Mouse (Mus musculus) cerebellum, postnatal 4 days (tissue): ENCODE data around the gene Art3.

ENCODE experiments used
- DNase-seq, 2 experiments: peaks; one replicate each; pipeline ENCODE4 v3.0.0; 2022; ENCODE audit warnings: low spot score in 2 of 2, mixed read lengths in 1 of 2

Gene Art3

GRCm38 (mm10) chr5:92413271-92413981 is 81.8 kb downstream of the Art3 start:
- no peak for DNase-seq

- no peak for DNase-seq
Measured at GRCm38 (mm10) chr5:92413982-92414375, 82.4 kb downstream of the Art3 start.

- DNase-seq = no peak
Measured at GRCm38 (mm10) chr5:92424126-92424525, 92.5 kb downstream of the Art3 start.

DNA sequence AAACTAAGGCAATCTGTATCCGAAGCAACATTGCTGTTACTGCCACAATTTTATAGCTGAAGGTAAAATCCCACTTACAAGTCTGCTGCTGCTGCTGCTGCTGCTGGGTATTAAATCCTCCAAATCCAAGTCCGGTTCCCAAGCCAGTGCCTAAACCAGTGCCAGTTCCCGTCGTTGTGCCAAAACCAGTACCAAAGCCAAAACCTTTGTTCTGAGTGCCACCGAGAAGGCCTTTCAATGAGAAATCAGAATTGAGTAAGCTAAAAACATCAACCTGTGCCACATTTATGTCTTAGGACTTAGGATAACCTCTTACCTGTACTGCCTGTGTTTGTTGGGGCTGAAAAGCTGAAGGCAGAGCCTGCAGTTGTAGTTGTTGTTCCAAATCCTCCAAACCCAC is 99.1 kb downstream of the Art3 start:
- no peak for DNase-seq

- no peak for DNase-seq
Measured at GRCm38 (mm10) chr5:92431611-92432010, 100.0 kb downstream of the Art3 start.

GRCm38 (mm10) chr5:92434070-92434469 is 102.4 kb downstream of the Art3 start:
- DNase-seq = no peak

DNA sequence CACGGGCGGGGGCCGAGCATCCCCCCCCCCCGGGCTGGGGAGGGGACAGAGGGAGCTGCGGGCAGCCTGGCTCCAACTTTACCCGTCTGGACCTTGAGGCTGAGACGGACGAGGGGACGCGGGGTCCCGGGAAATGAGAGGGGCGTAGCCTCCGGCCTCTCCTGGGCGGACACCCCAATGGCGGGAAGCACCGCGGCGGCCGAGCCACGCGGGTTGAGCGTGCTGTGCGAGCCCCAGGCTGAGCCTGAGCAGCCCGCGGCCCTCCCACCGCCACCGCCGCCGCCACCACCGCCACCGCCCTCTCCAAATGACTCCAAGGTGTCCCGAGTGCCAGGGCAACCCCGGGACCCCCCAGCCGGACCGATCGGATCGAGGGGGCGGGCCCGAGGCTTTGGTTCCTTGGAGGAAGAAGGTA is 103.0 kb downstream of the Art3 start:
- peak in 1 of 2 experiments; percentile 22 for DNase-seq

- DNase-seq = peak; percentile 80 to 92
Measured at GRCm38 (mm10) chr5:92435025-92435584, 103.5 kb downstream of the Art3 start, which contains the start of gene Nup54. Nup54 (minus strand) TSS chr5:92435219.

- no peak for DNase-seq
Measured at GRCm38 (mm10) chr5:92438540-92438939, 106.9 kb downstream of the Art3 start.

GRCm38 (mm10) chr5:92441494-92441893 is 109.9 kb downstream of the Art3 start:
- no peak for DNase-seq

- DNase-seq = no peak
Measured at GRCm38 (mm10) chr5:92442914-92443313, 111.3 kb downstream of the Art3 start.

GRCm38 (mm10) chr5:92445016-92445415 is 113.4 kb downstream of the Art3 start:
- DNase-seq = no peak

GRCm38 (mm10) chr5:92446736-92447135 is 115.1 kb downstream of the Art3 start:
- no peak for DNase-seq

DNA sequence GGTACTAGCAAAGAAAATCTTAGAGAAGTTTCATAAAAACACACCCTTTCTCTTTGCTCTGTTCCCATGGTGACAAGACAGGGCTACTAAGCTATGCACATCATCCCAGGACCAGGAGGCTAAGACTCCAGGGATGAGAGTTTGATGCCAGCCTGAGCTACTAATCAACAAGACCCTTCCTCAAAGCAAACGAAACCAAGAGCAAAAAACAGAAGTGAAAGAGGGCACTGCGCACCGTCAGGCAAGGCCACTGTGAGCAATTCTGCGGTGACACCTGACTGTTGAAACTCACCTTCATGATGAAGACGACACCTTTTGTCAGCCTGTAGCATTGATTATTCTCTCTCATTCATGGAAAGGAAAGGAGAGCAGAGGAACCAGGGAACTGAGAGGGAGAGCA is 121.2 kb downstream of the Art3 start:
- DNase-seq = no peak

GRCm38 (mm10) chr5:92457410-92457809 is 125.8 kb downstream of the Art3 start:
- DNase-seq = no peak

GRCm38 (mm10) chr5:92458726-92459125 is 127.1 kb downstream of the Art3 start:
- DNase-seq = no peak

- DNase-seq = peak; percentile 31 to 61
Measured at GRCm38 (mm10) chr5:92461321-92461720, 129.7 kb downstream of the Art3 start.
